In the genomic region with DNA sequence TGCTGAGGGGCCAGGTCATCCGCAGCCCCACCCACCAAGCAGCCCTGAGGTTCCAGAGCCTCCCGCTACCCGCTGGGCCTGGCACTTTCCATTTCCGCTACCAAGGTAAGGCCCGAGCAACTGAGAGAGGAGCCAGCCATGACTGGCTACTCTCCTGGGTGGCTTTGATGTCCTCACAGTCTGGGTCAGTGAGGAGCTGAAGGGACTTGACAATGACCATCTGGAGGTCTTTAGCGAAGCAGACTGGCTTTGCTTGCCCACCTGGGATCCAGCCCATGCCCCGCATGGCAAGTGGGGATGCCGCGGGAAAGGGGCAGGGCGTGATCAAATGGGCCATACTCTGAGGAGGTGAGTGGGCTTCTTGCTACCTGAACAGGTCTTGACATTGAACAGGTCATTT, we compare ENCODE assay signal across 19 mouse cellular contexts. TPM values are rescaled to one million over a fixed set of nuclear protein-coding genes. Genes with fewer than 3 reads are reported as not detected.
A peak's percentile ranks its signal among the peaks of the same experiment; 100 is the strongest.
DNase-seq lines count a peak whose midpoint lies in the region; ATAC-seq lines count a peak whose summit lies in the region.
"Had no signal": no experiment of that assay in that cellular context is flagged by ENCODE, and none has a peak within 500 bp of the region (broad histone marks: within the 10 kb centered on the region; RNA-seq: fewer than 3 reads in every experiment).

No protein-coding gene starts in this region.

- H3K4me2 ChIP-seq in forebrain, embryonic 11.5 days (ENCODE audit: low read depth, low read length, severe bottlenecking) = no peak overlapping the region
- H3K4me2 ChIP-seq in midbrain, embryonic 14.5 days (ENCODE audit: low read length) = no peak overlapping the region
- H3K4me2 ChIP-seq: embryonic facial prominence, embryonic 13.5 days; embryonic facial prominence, embryonic 15.5 days; forebrain, embryonic 12.5 days had no signal

- H3K4me1 ChIP-seq in forebrain, embryonic 10.5 days = peaks cover 61% of the 10 kb centered on the region
- peaks cover 20% of the 10 kb centered on the region for H3K4me1 ChIP-seq in forebrain, embryonic 11.5 days (replicated peaks; ENCODE audit: control insufficient read depth, insufficient read depth, low read length)
- H3K4me1 ChIP-seq in midbrain, embryonic 10.5 days = peaks cover 52% of the 10 kb centered on the region
- H3K4me1 ChIP-seq in midbrain, embryonic 14.5 days (ENCODE audit: control insufficient read depth, insufficient read depth, low read length) = peaks cover 39% of the 10 kb centered on the region

- no peaks in the 10 kb centered on the region for H3K9me3 ChIP-seq in forebrain, embryonic 10.5 days
- no peaks in the 10 kb centered on the region for H3K9me3 ChIP-seq in forebrain, embryonic 11.5 days (ENCODE audit: control insufficient read depth, low read length)
- H3K9me3 ChIP-seq in midbrain, embryonic 10.5 days (replicated peaks) = no peaks in the 10 kb centered on the region
- no peaks in the 10 kb centered on the region for H3K9me3 ChIP-seq in midbrain, embryonic 14.5 days (ENCODE audit: control insufficient read depth, low read length)
- H3K9me3 ChIP-seq: embryonic facial prominence, embryonic 13.5 days; embryonic facial prominence, embryonic 15.5 days; forebrain, embryonic 12.5 days had no signal

- H3K27me3 ChIP-seq in forebrain, embryonic 10.5 days (ENCODE audit: poor library complexity, severe bottlenecking) = peaks cover 93% of the 10 kb centered on the region
- peaks cover 21% of the 10 kb centered on the region for H3K27me3 ChIP-seq in forebrain, embryonic 11.5 days (ENCODE audit: control insufficient read depth, insufficient read depth, low read length)
- H3K27me3 ChIP-seq in midbrain, embryonic 10.5 days (ENCODE audit: low read depth, poor library complexity, severe bottlenecking) = peaks cover 79% of the 10 kb centered on the region
- H3K27me3 ChIP-seq in midbrain, embryonic 14.5 days (ENCODE audit: control insufficient read depth, insufficient read depth, low read length) = no peaks in the 10 kb centered on the region

- no peaks in the 10 kb centered on the region for H3K36me3 ChIP-seq in forebrain, embryonic 10.5 days (replicated peaks)
- H3K36me3 ChIP-seq in forebrain, embryonic 11.5 days (ENCODE audit: control insufficient read depth, insufficient read depth, low read length) = no peaks in the 10 kb centered on the region
- no peaks in the 10 kb centered on the region for H3K36me3 ChIP-seq in midbrain, embryonic 10.5 days
- 0 out of 2 replicates have a peak, but pooled peaks cover 5% of the 10 kb centered on the region for H3K36me3 ChIP-seq in midbrain, embryonic 14.5 days (ENCODE audit: control insufficient read depth, insufficient read depth, low read length)
- H3K36me3 ChIP-seq: embryonic facial prominence, embryonic 13.5 days; embryonic facial prominence, embryonic 15.5 days; forebrain, embryonic 12.5 days had no signal

- peak; percentile 73 to 78 for DNase-seq in cerebellum, postnatal 10 days
- DNase-seq in forebrain, embryonic 10.5 days (ENCODE audit: extremely low spot score, low spot score) = no peak
- no peak for DNase-seq in forebrain, embryonic 11.5 days (ENCODE audit: low spot score)
- DNase-seq in midbrain, embryonic 10.5 days (ENCODE audit: low spot score) = no peak
- DNase-seq in midbrain, embryonic 14.5 days = no peak
- DNase-seq: adrenal gland, adult 2 months; adrenal gland, postnatal 10 days; adrenal gland, postnatal 25 days; cerebellum, adult 18-20 months; cerebellum, adult 9-10 months; cerebellum, postnatal 36 days; embryo, embryonic 11 days had no signal

- no peak overlapping the region for H3K4me3 ChIP-seq in forebrain, embryonic 10.5 days
- H3K4me3 ChIP-seq in forebrain, embryonic 11.5 days (ENCODE audit: low read depth, low read length) = no peak overlapping the region
- no peak overlapping the region for H3K4me3 ChIP-seq in midbrain, embryonic 10.5 days
- H3K4me3 ChIP-seq in midbrain, embryonic 14.5 days (replicated peaks; ENCODE audit: low read depth, low read length) = no peak overlapping the region
- H3K4me3 ChIP-seq: embryonic facial prominence, embryonic 13.5 days; embryonic facial prominence, embryonic 15.5 days; erythroblast, embryonic 14.5 days; forebrain, embryonic 12.5 days had no signal

- no peak for ATAC-seq in cerebellum, adult (ENCODE audit: insufficient number of reproducible peaks, low FRiP score, low TSS enrichment)
- ATAC-seq in forebrain, embryonic 11.5 days (replicated peaks; ENCODE audit: low FRiP score) = no peak
- ATAC-seq in midbrain, embryonic 14.5 days (ENCODE audit: low FRiP score, low TSS enrichment) = no peak
- ATAC-seq: forebrain, embryonic 16.5 days had no signal

- 93% methylated on average over 10 of the region's 10 CpGs for WGBS in forebrain, embryonic 10.5 days
- WGBS in forebrain, embryonic 11.5 days = 93% methylated on average over 10 of the region's 10 CpGs
- 93% methylated on average over 10 of the region's 10 CpGs for WGBS in midbrain, embryonic 10.5 days
- 94% methylated on average over 10 of the region's 10 CpGs for WGBS in midbrain, embryonic 14.5 days

- H3K27ac ChIP-seq in forebrain, embryonic 10.5 days = 0 out of 2 replicates have a peak overlapping the region, but pooled peaks have one; percentile 30
- no peak overlapping the region for H3K27ac ChIP-seq in forebrain, embryonic 11.5 days (ENCODE audit: low read depth, low read length)
- H3K27ac ChIP-seq in midbrain, embryonic 10.5 days (replicated peaks) = peak overlapping the region; percentile 43; the same call in 1 of the 2 replicates
- H3K27ac ChIP-seq in midbrain, embryonic 14.5 days (replicated peaks; ENCODE audit: low read depth, low read length) = no peak overlapping the region
- H3K27ac ChIP-seq: embryonic facial prominence, embryonic 13.5 days; embryonic facial prominence, embryonic 15.5 days; forebrain, embryonic 12.5 days had no signal

- H3K9ac ChIP-seq in forebrain, embryonic 11.5 days (ENCODE audit: low read length) = no peak overlapping the region
- no peak overlapping the region for H3K9ac ChIP-seq in midbrain, embryonic 14.5 days (replicated peaks; ENCODE audit: low read length)
- H3K9ac ChIP-seq: embryonic facial prominence, embryonic 13.5 days; embryonic facial prominence, embryonic 15.5 days; forebrain, embryonic 12.5 days had no signal

RNA-seq across cellular contexts. Expression of gene Phf12, which starts 19.6 kb away (rescaled TPM):
- 17.0 and 20.7 TPM in 2 replicates for polyA plus RNA-seq in forebrain, embryonic 10.5 days (2016; fragmentation: Nextera tagmentation; extraction: Ambion mirVana)
- 29.6 and 30.5 TPM in 2 replicates for polyA plus RNA-seq in forebrain, embryonic 11.5 days (2014; fragmentation: Nextera tagmentation; extraction: Ambion mirVana)
- polyA plus RNA-seq in midbrain, embryonic 10.5 days (2016; fragmentation: Nextera tagmentation; extraction: Ambion mirVana) = 15.8 and 19.0 TPM in 2 replicates
- 18.5 and 20.3 TPM in 2 replicates for polyA plus RNA-seq in midbrain, embryonic 14.5 days (2014; fragmentation: Nextera tagmentation; extraction: Ambion mirVana)

RNA-seq across cellular contexts. Expression of gene Sez6, which starts 32.3 kb away (rescaled TPM):
- 2.8 and 4.3 TPM in 2 replicates for polyA plus RNA-seq in forebrain, embryonic 10.5 days (2016; fragmentation: Nextera tagmentation; extraction: Ambion mirVana)
- 14.3 and 16.7 TPM in 2 replicates for polyA plus RNA-seq in forebrain, embryonic 11.5 days (2014; fragmentation: Nextera tagmentation; extraction: Ambion mirVana)
- polyA plus RNA-seq in midbrain, embryonic 10.5 days (2016; fragmentation: Nextera tagmentation; extraction: Ambion mirVana) = 3.5 and 7.1 TPM in 2 replicates
- 121 and 124 TPM in 2 replicates for polyA plus RNA-seq in midbrain, embryonic 14.5 days (2014; fragmentation: Nextera tagmentation; extraction: Ambion mirVana)
- polyA plus RNA-seq: C2C12; erythroblast, embryonic 14.5 days had no signal

Comparison
In these comparisons a context has a peak if more than half of its experiments do, and no peak if none do; other contexts are left out.
1. H3K27ac ChIP-seq: peak in forebrain, embryonic 10.5 days (single experiment) and midbrain, embryonic 10.5 days (single experiment); none in forebrain, embryonic 11.5 days (single experiment) and midbrain, embryonic 14.5 days (single experiment).
2. DNase-seq: peak in cerebellum, postnatal 10 days (2 of 2); none in forebrain, embryonic 10.5 days (single experiment), forebrain, embryonic 11.5 days (single experiment), midbrain, embryonic 10.5 days (single experiment) and midbrain, embryonic 14.5 days (single experiment).